Mouse (Mus musculus) lung, postnatal 0 days (tissue): ENCODE data around the gene Nrxn1.

Source experiments
- CTCF ChIP-seq: IDR thresholded peaks from 2 replicates; pipeline ENCODE4 v1.5.1; 2016; ENCODE audit warnings: antibody characterized with exemption, mild to moderate bottlenecking
- EP300 ChIP-seq: IDR thresholded peaks from 2 replicates; pipeline ENCODE4 v1.6.1; 2016; ENCODE audit warnings: antibody characterized with exemption, mild to moderate bottlenecking, control low read depth

GRCm38 (mm10) chr17:90695086-90695584, 397.7 kb downstream of the Nrxn1 start:
- TF ChIP-seq CTCF (no peak), EP300 (no peak)
